Mouse (Mus musculus): ENCODE data around the gene Lca5. TPM values are rescaled to one million over a fixed set of nuclear protein-coding genes. Genes with fewer than 3 reads are reported as not detected.

The Lca5 gene
- polyA plus RNA-seq, 1 experiment from 2014 or later = 10.9 TPM

GRCm38 (mm10) chr9:83398260-83398659 lies 42.7 kb downstream of the Lca5 start:
- H3K4me3 ChIP-seq (replicated peaks; ENCODE audit: low read depth, low read length) = no peak overlapping the region
- 70% methylated on average over 6 of the region's 6 CpGs for WGBS
- ATAC-seq (replicated peaks; ENCODE audit: low FRiP score, low read depth) = no peak

GRCm38 (mm10) chr9:83395456-83395855 lies 45.5 kb downstream of the Lca5 start:
- DNase-seq (ENCODE audit: low spot score) (no peak), ATAC-seq (replicated peaks; ENCODE audit: low FRiP score, low read depth) (no peak)
- Histone ChIP-seq H3K9me3 (replicated peaks; ENCODE audit: low read length) (no peaks in the 10 kb centered on the region), H3K27ac (no peak overlapping the region), H3K4me3 (replicated peaks; ENCODE audit: low read depth, low read length) (no peak overlapping the region), H3K4me1 (replicated peaks; ENCODE audit: insufficient read depth, low read length) (no peaks in the 10 kb centered on the region), H3K4me2 (ENCODE audit: low read length) (no peak overlapping the region), H3K36me3 (ENCODE audit: insufficient read depth, low read length) (peaks cover 7% of the 10 kb centered on the region; the same call in 1 of the 2 replicates), H3K9ac (ENCODE audit: low read depth, low read length) (no peak overlapping the region), H3K27me3 (ENCODE audit: insufficient read depth, low read length) (no peaks in the 10 kb centered on the region)
- no peak for TF ChIP-seq CTCF (IDR thresholded peaks at IDR 0.05; ENCODE audit: low read depth)
- WGBS = 82% methylated on average over 15 of the region's 15 CpGs

More at GRCm38 (mm10) chr9:83398260-83398659, 42.7 kb downstream of the Lca5 start:
- no peaks in the 10 kb centered on the region for H3K27me3 ChIP-seq (ENCODE audit: insufficient read depth, low read length)
- no peak for TF ChIP-seq CTCF (IDR thresholded peaks at IDR 0.05; ENCODE audit: low read depth)
- H3K9me3 ChIP-seq (replicated peaks; ENCODE audit: low read length) = no peaks in the 10 kb centered on the region
- H3K4me2 ChIP-seq (ENCODE audit: low read length) = no peak overlapping the region
- peaks cover 7% of the 10 kb centered on the region; the same call in 1 of the 2 replicates for H3K36me3 ChIP-seq (ENCODE audit: insufficient read depth, low read length)
- no peak for DNase-seq (ENCODE audit: low spot score)
- no peaks in the 10 kb centered on the region for H3K4me1 ChIP-seq (replicated peaks; ENCODE audit: insufficient read depth, low read length)
- no peak overlapping the region for H3K27ac ChIP-seq
- H3K9ac ChIP-seq (ENCODE audit: low read depth, low read length) = no peak overlapping the region

DNA sequence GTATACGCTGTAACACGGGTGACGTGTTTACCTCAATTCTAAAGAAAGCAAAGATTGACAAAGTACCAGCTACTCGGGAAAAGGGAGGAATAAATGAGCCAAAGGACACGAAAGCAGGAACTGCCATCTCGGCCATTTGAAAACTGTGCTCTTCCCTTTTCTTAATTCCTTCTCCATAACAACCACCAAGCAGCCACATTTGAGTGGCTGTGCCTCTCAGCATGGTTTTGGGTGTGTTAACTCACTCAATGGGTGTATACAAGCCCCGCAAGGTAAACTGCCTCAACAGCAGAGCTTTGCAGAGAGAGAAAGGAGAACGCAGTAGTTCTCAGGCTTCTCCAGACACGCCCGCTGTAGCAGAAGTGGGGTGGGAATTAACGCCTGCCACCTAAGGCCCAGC lies 48.9 kb downstream of the Lca5 start:
- no peak overlapping the region for H3K4me2 ChIP-seq (ENCODE audit: low read length)
- no peak overlapping the region for H3K27ac ChIP-seq
- no peak overlapping the region for H3K4me3 ChIP-seq (replicated peaks; ENCODE audit: low read depth, low read length)
- H3K27me3 ChIP-seq (ENCODE audit: insufficient read depth, low read length) = no peaks in the 10 kb centered on the region
- H3K9ac ChIP-seq (ENCODE audit: low read depth, low read length) = no peak overlapping the region
- H3K4me1 ChIP-seq (replicated peaks; ENCODE audit: insufficient read depth, low read length) = no peaks in the 10 kb centered on the region
- ATAC-seq (replicated peaks; ENCODE audit: low FRiP score, low read depth) (no peak), DNase-seq (ENCODE audit: low spot score) (no peak)
- TF ChIP-seq CTCF (IDR thresholded peaks at IDR 0.05; ENCODE audit: low read depth) = no peak
- 87% methylated on average over 11 of the region's 11 CpGs for WGBS
- H3K9me3 ChIP-seq (replicated peaks; ENCODE audit: low read length) = no peaks in the 10 kb centered on the region
- H3K36me3 ChIP-seq (ENCODE audit: insufficient read depth, low read length) = peaks cover 7% of the 10 kb centered on the region; the same call in 1 of the 2 replicates

- no peaks in the 10 kb centered on the region for H3K4me1 ChIP-seq (replicated peaks; ENCODE audit: insufficient read depth, low read length)
- H3K9ac ChIP-seq (ENCODE audit: low read depth, low read length) = no peak overlapping the region
- WGBS = 89% methylated on average over 9 of the region's 9 CpGs
- no peak for TF ChIP-seq CTCF (IDR thresholded peaks at IDR 0.05; ENCODE audit: low read depth)
- H3K4me3 ChIP-seq (replicated peaks; ENCODE audit: low read depth, low read length) = no peak overlapping the region
- ATAC-seq (replicated peaks; ENCODE audit: low FRiP score, low read depth) (no peak), DNase-seq (ENCODE audit: low spot score) (no peak)
- H3K9me3 ChIP-seq (replicated peaks; ENCODE audit: low read length) = no peaks in the 10 kb centered on the region
- no peaks in the 10 kb centered on the region for H3K36me3 ChIP-seq (ENCODE audit: insufficient read depth, low read length)
- H3K27me3 ChIP-seq (ENCODE audit: insufficient read depth, low read length) = no peaks in the 10 kb centered on the region
- H3K27ac ChIP-seq = no peak overlapping the region
- no peak overlapping the region for H3K4me2 ChIP-seq (ENCODE audit: low read length)
Observed at GRCm38 (mm10) chr9:83389570-83389969, 51.4 kb downstream of the Lca5 start.

DNA sequence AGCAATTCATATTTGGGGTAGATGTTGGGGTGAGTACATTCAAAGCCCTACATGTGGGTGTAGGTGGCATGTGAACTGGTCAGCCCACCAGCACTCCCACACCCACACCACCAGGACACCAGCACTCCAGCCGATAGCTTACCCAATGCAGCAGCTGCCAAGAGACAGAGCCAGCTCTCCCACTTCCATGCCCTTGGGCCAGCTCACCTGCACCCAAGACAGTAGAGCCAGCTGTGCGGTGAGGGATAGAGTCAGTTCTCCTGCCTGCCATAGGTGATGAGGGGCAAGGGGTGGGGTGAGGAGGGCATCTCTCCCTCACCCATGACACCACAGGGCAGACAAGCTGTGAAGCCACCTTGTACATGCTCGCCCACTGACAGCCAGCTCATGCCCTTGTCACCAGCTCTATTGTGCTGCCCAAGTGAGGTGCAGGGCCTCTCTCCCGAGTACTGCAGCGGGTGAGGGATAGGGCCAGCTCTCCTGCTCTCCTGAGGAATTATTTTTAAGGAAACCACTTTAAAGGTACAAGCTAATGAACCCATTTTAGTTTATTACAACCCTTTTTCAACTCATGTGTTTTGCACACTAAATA lies 54.6 kb downstream of the Lca5 start:
- Histone ChIP-seq H3K9me3 (replicated peaks; ENCODE audit: low read length) (no peaks in the 10 kb centered on the region), H3K4me3 (replicated peaks; ENCODE audit: low read depth, low read length) (no peak overlapping the region), H3K36me3 (ENCODE audit: insufficient read depth, low read length) (no peaks in the 10 kb centered on the region), H3K27me3 (ENCODE audit: insufficient read depth, low read length) (no peaks in the 10 kb centered on the region), H3K4me2 (ENCODE audit: low read length) (no peak overlapping the region), H3K9ac (ENCODE audit: low read depth, low read length) (no peak overlapping the region), H3K27ac (no peak overlapping the region), H3K4me1 (replicated peaks; ENCODE audit: insufficient read depth, low read length) (no peaks in the 10 kb centered on the region)
- TF ChIP-seq CTCF (IDR thresholded peaks at IDR 0.05; ENCODE audit: low read depth) = no peak
- DNase-seq (ENCODE audit: low spot score) (no peak), ATAC-seq (replicated peaks; ENCODE audit: low FRiP score, low read depth) (no peak)
- 73% methylated on average over 5 of the region's 5 CpGs for WGBS

DNA sequence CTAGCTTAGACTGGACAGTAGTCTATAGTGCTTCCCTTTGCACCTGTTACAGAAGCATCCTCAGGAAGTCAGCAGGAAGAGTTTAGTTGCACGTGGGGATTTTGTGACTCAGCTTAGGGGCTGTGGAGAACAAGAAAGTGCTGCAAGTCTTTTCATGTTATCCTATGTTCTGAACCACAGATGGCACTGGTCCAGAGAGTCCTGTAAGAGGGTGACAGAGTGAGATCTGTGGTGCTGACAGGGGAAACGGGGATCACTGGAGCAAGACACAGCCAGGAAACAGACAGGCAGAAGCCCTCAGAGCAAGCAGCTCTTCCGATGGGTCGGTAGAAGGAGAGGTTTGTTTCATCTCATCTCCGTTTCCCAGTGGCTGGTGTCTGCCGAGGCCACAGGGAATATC lies 55.6 kb downstream of the Lca5 start:
- H3K4me2 ChIP-seq (ENCODE audit: low read length) = no peak overlapping the region
- no peaks in the 10 kb centered on the region for H3K27me3 ChIP-seq (ENCODE audit: insufficient read depth, low read length)
- H3K4me1 ChIP-seq (replicated peaks; ENCODE audit: insufficient read depth, low read length) = no peaks in the 10 kb centered on the region
- no peaks in the 10 kb centered on the region for H3K9me3 ChIP-seq (replicated peaks; ENCODE audit: low read length)
- no peak overlapping the region for H3K9ac ChIP-seq (ENCODE audit: low read depth, low read length)
- H3K27ac ChIP-seq = no peak overlapping the region
- DNase-seq (ENCODE audit: low spot score) = no peak
- H3K4me3 ChIP-seq (replicated peaks; ENCODE audit: low read depth, low read length) = no peak overlapping the region
- no peak for TF ChIP-seq CTCF (IDR thresholded peaks at IDR 0.05; ENCODE audit: low read depth)
- WGBS = 48% methylated on average over 6 of the region's 6 CpGs
- H3K36me3 ChIP-seq (ENCODE audit: insufficient read depth, low read length) = no peaks in the 10 kb centered on the region
- no peak for ATAC-seq (replicated peaks; ENCODE audit: low FRiP score, low read depth)

DNA sequence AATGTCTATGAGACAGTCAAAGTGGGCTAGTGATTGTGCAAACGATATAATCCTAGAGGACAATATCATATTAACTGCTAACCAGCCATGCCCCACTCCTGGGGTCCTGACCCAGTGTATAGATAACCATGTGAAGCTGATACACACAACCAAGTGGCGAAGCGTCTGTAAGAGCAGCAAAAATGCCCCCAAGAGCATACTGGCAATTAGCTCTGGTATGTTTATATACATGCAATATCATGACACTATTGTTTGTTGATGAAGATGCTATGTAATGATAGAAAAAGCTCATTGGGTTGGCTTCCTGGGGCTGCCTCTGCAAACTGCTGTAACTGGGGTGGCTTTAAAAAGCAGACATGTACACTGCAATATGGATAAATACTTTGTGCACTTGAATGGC lies 57.7 kb downstream of the Lca5 start:
- Histone ChIP-seq H3K4me3 (replicated peaks; ENCODE audit: low read depth, low read length) (no peak overlapping the region), H3K4me2 (ENCODE audit: low read length) (no peak overlapping the region), H3K27me3 (ENCODE audit: insufficient read depth, low read length) (no peaks in the 10 kb centered on the region), H3K36me3 (ENCODE audit: insufficient read depth, low read length) (no peaks in the 10 kb centered on the region), H3K9me3 (replicated peaks; ENCODE audit: low read length) (no peaks in the 10 kb centered on the region), H3K9ac (ENCODE audit: low read depth, low read length) (no peak overlapping the region), H3K4me1 (replicated peaks; ENCODE audit: insufficient read depth, low read length) (no peaks in the 10 kb centered on the region), H3K27ac (no peak overlapping the region)
- ATAC-seq (replicated peaks; ENCODE audit: low FRiP score, low read depth) (no peak), DNase-seq (ENCODE audit: low spot score) (no peak)
- WGBS = 71% methylated on average over 3 of the region's 3 CpGs
- no peak for TF ChIP-seq CTCF (IDR thresholded peaks at IDR 0.05; ENCODE audit: low read depth)
